9 mouse cellular contexts compared by ENCODE assay signal in genomic region chr4:124646591-124646990, GRCm38 (mm10). TPM values are rescaled to one million over a fixed set of nuclear protein-coding genes. Genes with fewer than 3 reads are reported as not detected.
A peak's percentile ranks its signal among the peaks of the same experiment; 100 is the strongest.
DNase-seq lines count a peak whose midpoint lies in the region; ATAC-seq and TF ChIP-seq lines count a peak whose summit lies in the region.
"Had no signal": no experiment of that assay in that cellular context is flagged by ENCODE, and none has a peak within 500 bp of the region (broad histone marks: within the 10 kb centered on the region; RNA-seq: fewer than 3 reads in every experiment).

No protein-coding gene starts in this region.

- H3K36me3 ChIP-seq in ES-Bruce4 (ENCODE audit: control insufficient read depth, insufficient read depth, low read length, poor library complexity, severe bottlenecking), result no peaks in the 10 kb centered on the region
- H3K36me3 ChIP-seq in heart, embryonic 16.5 days (ENCODE audit: control insufficient read depth, insufficient read depth), result no peaks in the 10 kb centered on the region
- no peaks in the 10 kb centered on the region for H3K36me3 ChIP-seq in limb, embryonic 15.5 days

- no peaks in the 10 kb centered on the region for H3K9me3 ChIP-seq in ES-Bruce4 (replicated peaks; ENCODE audit: control insufficient read depth, insufficient read depth, low read length, poor library complexity, severe bottlenecking)
- no peaks in the 10 kb centered on the region for H3K9me3 ChIP-seq in heart, embryonic 16.5 days (replicated peaks; ENCODE audit: control insufficient read depth, low read length)
- no peaks in the 10 kb centered on the region for H3K9me3 ChIP-seq in limb, embryonic 15.5 days

- TF ChIP-seq CTCF in ES-Bruce4 (IDR thresholded peaks at IDR 0.05; ENCODE audit: low read depth, low read length), result no peak

- H3K27ac ChIP-seq in ES-Bruce4 (ENCODE audit: insufficient read depth, low read length), result peak overlapping the region; percentile 43; the same call in 1 of the 2 replicates
- H3K27ac ChIP-seq in heart, embryonic 16.5 days (ENCODE audit: low read length), result no peak overlapping the region
- H3K27ac ChIP-seq in limb, embryonic 15.5 days, result no peak overlapping the region

- TF ChIP-seq EP300 in ES-Bruce4 (IDR thresholded peaks at IDR 0.05; ENCODE audit: insufficient read depth, low read depth, low read length), result peak; percentile 79

- H3K4me3 ChIP-seq in ES-Bruce4 (ENCODE audit: low read depth, low read length), result no peak overlapping the region
- peak overlapping the region; percentile 7; the same call in 1 of the 2 replicates for H3K4me3 ChIP-seq in heart, embryonic 16.5 days (ENCODE audit: low read length)
- peak overlapping the region; percentile 4; the same call in 1 of the 2 replicates for H3K4me3 ChIP-seq in limb, embryonic 15.5 days

- no peak for TF ChIP-seq POLR2A in ES-Bruce4 (IDR thresholded peaks at IDR 0.05; ENCODE audit: insufficient read depth, low read length)

- no peaks in the 10 kb centered on the region for H3K27me3 ChIP-seq in ES-Bruce4 (ENCODE audit: control insufficient read depth, insufficient read depth, low read length, poor library complexity, severe bottlenecking)
- peaks cover 5% of the 10 kb centered on the region; the same call in 1 of the 2 replicates for H3K27me3 ChIP-seq in heart, embryonic 16.5 days (ENCODE audit: control insufficient read depth, insufficient read depth, low read length)
- peaks cover 13% of the 10 kb centered on the region for H3K27me3 ChIP-seq in limb, embryonic 15.5 days

- H3K4me2 ChIP-seq in heart, embryonic 16.5 days (ENCODE audit: low read depth, low read length), result peak overlapping the region; percentile 48
- H3K4me2 ChIP-seq in limb, embryonic 15.5 days, result peak overlapping the region; percentile 31

- H3K9ac ChIP-seq in ES-Bruce4 (ENCODE audit: low read depth, poor library complexity, severe bottlenecking), result no peak overlapping the region
- H3K9ac ChIP-seq in heart, embryonic 16.5 days (ENCODE audit: low read length), result no peak overlapping the region
- H3K9ac ChIP-seq in limb, embryonic 15.5 days, result no peak overlapping the region

- ATAC-seq in heart, embryonic 16.5 days (replicated peaks; ENCODE audit: extremely low read depth, insufficient read depth, low FRiP score), result peak; percentile 38; the same call in 1 of the 2 replicates
- no peak for ATAC-seq in limb, embryonic 15.5 days (ENCODE audit: insufficient number of reproducible peaks, low FRiP score, low TSS enrichment, low read depth)
- no peak for ATAC-seq in cerebellum, adult (ENCODE audit: insufficient number of reproducible peaks, low FRiP score, low TSS enrichment)

- peaks cover 5% of the 10 kb centered on the region for H3K4me1 ChIP-seq in ES-Bruce4 (ENCODE audit: control insufficient read depth, insufficient read depth, low read length)
- H3K4me1 ChIP-seq in heart, embryonic 16.5 days (ENCODE audit: control insufficient read depth, insufficient read depth, low read length), result peaks cover 19% of the 10 kb centered on the region
- H3K4me1 ChIP-seq in limb, embryonic 15.5 days, result peaks cover 17% of the 10 kb centered on the region

- WGBS in heart, embryonic 16.5 days, result 7% methylated on average over 8 of the region's 8 CpGs
- 14% methylated on average over 8 of the region's 8 CpGs for WGBS in limb, embryonic 15.5 days

- DNase-seq in adrenal gland, adult 2 months, result peak; percentile 6
- no peak for DNase-seq in adrenal gland, adult 18-20 months (ENCODE audit: low spot score in 2 of 2)
- DNase-seq in adrenal gland, adult 8-10 months, result no peak
- DNase-seq in adrenal gland, postnatal 25 days, result no peak

RNA-seq across cellular contexts. Expression of gene Pou3f1, which starts 10.0 kb away (rescaled TPM):
- under 1 TPM in 1 of 2 experiments, not detected in 1; 0.10 TPM for total RNA-seq in adrenal gland, adult 2 months (2021)
- 0.15 and 0.26 TPM in 2 replicates for polyA plus RNA-seq in adrenal gland, adult 2 months (2012; rRNA removed)
- total RNA-seq in adrenal gland, adult 18-20 months (2021), result not detected
- polyA plus RNA-seq in ES-Bruce4 (2011; ENCODE audit: insufficient read depth, insufficient read length, low read depth, missing spikeins), result 12.8 and 14.9 TPM in 2 replicates
- polyA plus RNA-seq in heart, embryonic 16.5 days (2015; fragmentation: Nextera tagmentation; extraction: Ambion mirVana), result 0.15 and 0.17 TPM in 2 replicates
- polyA plus RNA-seq in limb, embryonic 15.5 days (2015; fragmentation: Nextera tagmentation; extraction: Ambion mirVana), result 1.1 and 1.7 TPM in 2 replicates
- total RNA-seq in adrenal gland, adult 8-10 months (2022), result under 1 TPM; 0.06 to 0.15 (median 0.11) TPM
- not detected in 2 replicates for total RNA-seq in adrenal gland, postnatal 25 days (2021)

RNA-seq across cellular contexts. Expression of gene 3100002H09Rik, which starts 36.0 kb away (rescaled TPM):
- total RNA-seq in adrenal gland, adult 2 months (2021), result not detected
- polyA plus RNA-seq in adrenal gland, adult 2 months (2012; rRNA removed), result not detected in 2 replicates
- total RNA-seq in adrenal gland, adult 18-20 months (2021), result not detected
- 0.78 TPM in 1 of 2 replicates, not detected in the other for polyA plus RNA-seq in ES-Bruce4 (2011; ENCODE audit: insufficient read depth, insufficient read length, low read depth, missing spikeins)
- 0.17 TPM in 1 of 2 replicates, not detected in the other for polyA plus RNA-seq in heart, embryonic 16.5 days (2015; fragmentation: Nextera tagmentation; extraction: Ambion mirVana)
- polyA plus RNA-seq in limb, embryonic 15.5 days (2015; fragmentation: Nextera tagmentation; extraction: Ambion mirVana), result not detected in 2 replicates
- not detected for total RNA-seq in adrenal gland, adult 8-10 months (2022)
- not detected in 2 replicates for total RNA-seq in adrenal gland, postnatal 25 days (2021)
- polyA plus RNA-seq: gonadal fat pad, adult 2 months had no signal

RNA-seq across cellular contexts. Expression of gene Utp11, which starts 46.8 kb away (rescaled TPM):
- 10 to 100 TPM; 33.4 to 33.5 TPM for total RNA-seq in adrenal gland, adult 2 months (2021)
- polyA plus RNA-seq in adrenal gland, adult 2 months (2012; rRNA removed), result 2.0 and 2.1 TPM in 2 replicates
- 10 to 100 TPM; 32.5 to 35.7 TPM for total RNA-seq in adrenal gland, adult 18-20 months (2021)
- 56.9 and 60.4 TPM in 2 replicates for polyA plus RNA-seq in ES-Bruce4 (2011; ENCODE audit: insufficient read depth, insufficient read length, low read depth, missing spikeins)
- polyA plus RNA-seq in heart, embryonic 16.5 days (2015; fragmentation: Nextera tagmentation; extraction: Ambion mirVana), result 40.3 and 49.2 TPM in 2 replicates
- 74.7 and 79.4 TPM in 2 replicates for polyA plus RNA-seq in limb, embryonic 15.5 days (2015; fragmentation: Nextera tagmentation; extraction: Ambion mirVana)
- total RNA-seq in adrenal gland, adult 8-10 months (2022), result 10 to 100 TPM; 31.2 to 40.7 (median 34.4) TPM
- total RNA-seq in adrenal gland, postnatal 25 days (2021), result 38.1 and 43.0 TPM in 2 replicates

RNA-seq across cellular contexts. Expression of gene Fhl3, which starts 53.9 kb away (rescaled TPM):
- total RNA-seq in adrenal gland, adult 2 months (2021), result 10 to 100 TPM in 1 of 2 experiments, 1 to 10 TPM in 1; 6.6 to 15.7 TPM
- polyA plus RNA-seq in adrenal gland, adult 2 months (2012; rRNA removed), result 23.6 and 27.6 TPM in 2 replicates
- 10 to 100 TPM in 1 of 2 experiments, 1 to 10 TPM in 1; 6.3 to 15.0 TPM for total RNA-seq in adrenal gland, adult 18-20 months (2021)
- polyA plus RNA-seq in ES-Bruce4 (2011; ENCODE audit: insufficient read depth, insufficient read length, low read depth, missing spikeins), result 11.4 and 14.0 TPM in 2 replicates
- 3.8 and 5.0 TPM in 2 replicates for polyA plus RNA-seq in heart, embryonic 16.5 days (2015; fragmentation: Nextera tagmentation; extraction: Ambion mirVana)
- polyA plus RNA-seq in limb, embryonic 15.5 days (2015; fragmentation: Nextera tagmentation; extraction: Ambion mirVana), result 11.5 and 15.4 TPM in 2 replicates
- 10 to 100 TPM in 2 of 4 experiments, 1 to 10 TPM in 2; 5.5 to 12.8 (median 8.9) TPM for total RNA-seq in adrenal gland, adult 8-10 months (2022)
- 6.7 and 8.7 TPM in 2 replicates for total RNA-seq in adrenal gland, postnatal 25 days (2021)
